Mouse (Mus musculus) heart, embryonic 11.5 days (tissue): Measurements from ENCODE around the gene 9430097D07Rik. TPM values are rescaled to one million over a fixed set of nuclear protein-coding genes. Genes with fewer than 3 reads are reported as not detected.

ENCODE experiments used
- ATAC-seq: fragments of 200-750 bp; cut with Nextera tagmentation; replicated peaks from 2 replicates; pipeline ENCODE4 v1.8.0; 2017; ENCODE audit warnings: moderate library complexity; ENCODE audit not compliant: insufficient number of reproducible peaks, low FRiP score, low TSS enrichment
- H3K27ac ChIP-seq: fragments of 300-500 bp; sonication (generic); 2 replicates; pipeline ENCODE4 v1.5.1; 2014; ENCODE audit warnings: mild to moderate bottlenecking, low read depth, low read length
- H3K27me3 ChIP-seq: fragments of 300-500 bp; sonication (generic); 2 replicates; pipeline ENCODE4 v1.6.1; 2014; ENCODE audit warnings: mild to moderate bottlenecking, low read length, mixed read lengths; ENCODE audit not compliant: control insufficient read depth, insufficient read depth
- H3K36me3 ChIP-seq: fragments of 300-500 bp; sonication (generic); 2 replicates; pipeline ENCODE4 v1.6.1; 2014; ENCODE audit warnings: mild to moderate bottlenecking, low read length, moderate library complexity, mixed read lengths; ENCODE audit not compliant: control insufficient read depth, insufficient read depth
- H3K4me1 ChIP-seq: fragments of 300-500 bp; sonication (generic); 2 replicates; pipeline ENCODE4 v1.6.1; 2014; ENCODE audit warnings: low read length; ENCODE audit not compliant: control insufficient read depth, insufficient read depth
- H3K4me2 ChIP-seq: fragments of 300-500 bp; sonication (generic); 2 replicates; pipeline ENCODE4 v1.6.1; 2014; ENCODE audit warnings: mild to moderate bottlenecking, moderate library complexity
- H3K4me3 ChIP-seq: fragments of 300-500 bp; sonication (generic); 2 replicates; pipeline ENCODE4 v1.5.1; 2014; ENCODE audit warnings: low read depth, low read length
- H3K9ac ChIP-seq: fragments of 300-500 bp; sonication (generic); 2 replicates; pipeline ENCODE4 v1.6.1; 2014; ENCODE audit warnings: mild to moderate bottlenecking, low read depth, low read length, moderate library complexity
- H3K9me3 ChIP-seq: fragments of 300-500 bp; sonication (generic); replicated peaks from 2 replicates; pipeline ENCODE4 v1.6.1; 2016; ENCODE audit warnings: low read length; ENCODE audit not compliant: control insufficient read depth
- WGBS: fragments of 180-500 bp; shearing (Covaris S2); extraction: QIAGEN DNeasy Blood & Tissue Kit; methylation state at CpG from one replicate; pipeline ENCODE4 v1.1.7; 2014; ENCODE audit not compliant: insufficient replicate concordance; 5-methylcytosine and 5-hydroxymethylcytosine counted together
- polyA plus RNA-seq: library from polyadenylated mRNA; unstranded; fragments of >200 nt; fragmentation: Nextera tagmentation; extraction: Ambion mirVana; gene quantifications from 2 replicates; pipeline ENCODE4 v1.2.1, GENCODE M21; 2014

Gene 9430097D07Rik
- polyA plus RNA-seq, 1 experiment from 2014 or later: 0.17 TPM

- Histone ChIP-seq H3K4me2 (peak overlapping the region; percentile 6; the same call in 1 of the 2 replicates), H3K27me3 (no peaks in the 10 kb centered on the region), H3K36me3 (peaks cover 13% of the 10 kb centered on the region; the same call in 1 of the 2 replicates), H3K9me3 (no peaks in the 10 kb centered on the region), H3K9ac (no peak overlapping the region), H3K4me3 (no peak overlapping the region), H3K4me1 (peaks cover 21% of the 10 kb centered on the region), H3K27ac (no peak overlapping the region)
- 63% methylated on average over 11 of the region's 11 CpGs for WGBS
- no peak for ATAC-seq
Measured at GRCm38 (mm10) chr2:32589213-32589795, 13.8 kb upstream of the 9430097D07Rik start.

GRCm38 (mm10) chr2:32587731-32588321 lies 12.3 kb upstream of the 9430097D07Rik start:
- ATAC-seq: no peak

GRCm38 (mm10) chr2:32586871-32587351 lies 11.4 kb upstream of the 9430097D07Rik start, which contains the start of gene St6galnac4:
Gene St6galnac4 (plus strand): TSS chr2:32587095.
- H3K4me1 ChIP-seq: peaks cover 21% of the 10 kb centered on the region
- H3K27ac ChIP-seq: peak within 1 kb of the TSS; percentile 86
- peak within 1 kb of the TSS; percentile 78 for H3K4me2 ChIP-seq
- H3K9ac ChIP-seq: peak within 1 kb of the TSS; percentile 75
- H3K4me3 ChIP-seq: peak within 1 kb of the TSS; percentile 52
- no peaks in the 10 kb centered on the region for H3K27me3 ChIP-seq
- H3K36me3 ChIP-seq: peaks cover 6% of the 10 kb centered on the region; the same call in 1 of the 2 replicates
- H3K9me3 ChIP-seq: no peaks in the 10 kb centered on the region
- ATAC-seq: peak; percentile 82
- WGBS: under 1% methylated on average over 38 of the region's 38 CpGs

More at GRCm38 (mm10) chr2:32587731-32588321, 12.3 kb upstream of the 9430097D07Rik start:
- Histone ChIP-seq H3K4me2 (peak overlapping the region; percentile 78), H3K27me3 (no peaks in the 10 kb centered on the region), H3K9ac (peak overlapping the region; percentile 75), H3K27ac (peak overlapping the region; percentile 86), H3K9me3 (no peaks in the 10 kb centered on the region), H3K4me3 (peak overlapping the region; percentile 52), H3K4me1 (peaks cover 21% of the 10 kb centered on the region), H3K36me3 (peaks cover 6% of the 10 kb centered on the region; the same call in 1 of the 2 replicates)
- WGBS: 13% methylated on average over 9 of the region's 9 CpGs

GRCm38 (mm10) chr2:32585149-32585714 lies 9.7 kb upstream of the 9430097D07Rik start:
- no peak overlapping the region for H3K4me3 ChIP-seq
- ATAC-seq: no peak
- no peaks in the 10 kb centered on the region for H3K9me3 ChIP-seq
- H3K27me3 ChIP-seq: peaks cover 4% of the 10 kb centered on the region
- peaks cover 3% of the 10 kb centered on the region; the same call in 1 of the 2 replicates for H3K36me3 ChIP-seq
- no peak overlapping the region for H3K27ac ChIP-seq
- no peak overlapping the region for H3K4me2 ChIP-seq
- 73% methylated on average over 7 of the region's 7 CpGs for WGBS
- H3K9ac ChIP-seq: no peak overlapping the region
- peaks cover 21% of the 10 kb centered on the region for H3K4me1 ChIP-seq

- Histone ChIP-seq H3K27ac (no peak overlapping the region), H3K27me3 (peaks cover 23% of the 10 kb centered on the region), H3K4me3 (peak overlapping the region; percentile 28), H3K4me2 (peak overlapping the region; percentile 62), H3K36me3 (no peaks in the 10 kb centered on the region), H3K4me1 (peaks cover 11% of the 10 kb centered on the region), H3K9me3 (no peaks in the 10 kb centered on the region), H3K9ac (0 out of 2 replicates have a peak overlapping the region, but pooled peaks have one; percentile 2)
- WGBS: 12% methylated on average over 37 of the region's 37 CpGs
- ATAC-seq: peak; percentile 62
Measured at GRCm38 (mm10) chr2:32582830-32583799, 7.6 kb upstream of the 9430097D07Rik start.

- Histone ChIP-seq H3K36me3 (no peaks in the 10 kb centered on the region), H3K27me3 (peaks cover 36% of the 10 kb centered on the region), H3K4me1 (peaks cover 3% of the 10 kb centered on the region), H3K27ac (no peak overlapping the region), H3K9ac (no peak overlapping the region), H3K4me3 (peak overlapping the region; percentile 13), H3K4me2 (peak overlapping the region; percentile 44), H3K9me3 (no peaks in the 10 kb centered on the region)
- ATAC-seq: no peak
- 31% methylated on average over 19 of the region's 19 CpGs for WGBS
Measured at GRCm38 (mm10) chr2:32581450-32582095, 6.1 kb upstream of the 9430097D07Rik start.

GRCm38 (mm10) chr2:32578146-32579046 lies 2.9 kb upstream of the 9430097D07Rik start:
- no peak overlapping the region for H3K4me3 ChIP-seq
- ATAC-seq: no peak
- no peak overlapping the region for H3K4me2 ChIP-seq
- no peaks in the 10 kb centered on the region for H3K9me3 ChIP-seq
- H3K27me3 ChIP-seq: peaks cover 48% of the 10 kb centered on the region
- no peaks in the 10 kb centered on the region for H3K36me3 ChIP-seq
- H3K4me1 ChIP-seq: 0 out of 2 replicates have a peak, but pooled peaks cover 4% of the 10 kb centered on the region
- WGBS: 40% methylated on average over 24 of the region's 30 CpGs
- H3K27ac ChIP-seq: no peak overlapping the region
- H3K9ac ChIP-seq: no peak overlapping the region
